Mouse (Mus musculus) kidney, embryonic 15.5 days (tissue): ENCODE data around the gene Plekha3. TPM values are rescaled to one million over a fixed set of nuclear protein-coding genes. Genes with fewer than 3 reads are reported as not detected.

Experiments used
- ATAC-seq: fragments of 200-750 bp; cut with Nextera tagmentation; replicated peaks from 2 replicates; pipeline ENCODE4 v1.8.0; 2017; ENCODE audit warnings: moderate TSS enrichment; ENCODE audit not compliant: low FRiP score
- H3K27ac ChIP-seq: fragments of 300-500 bp; sonication (generic); 2 replicates; pipeline ENCODE4 v1.5.1; 2015; ENCODE audit warnings: mild to moderate bottlenecking, inconsistent platforms
- H3K27me3 ChIP-seq: fragments of 300-500 bp; sonication (generic); 2 replicates; pipeline ENCODE4 v1.6.1; 2015; ENCODE audit warnings: inconsistent platforms
- H3K36me3 ChIP-seq: fragments of 300-500 bp; sonication (generic); 2 replicates; pipeline ENCODE4 v1.6.1; 2015; ENCODE audit warnings: inconsistent platforms
- H3K4me1 ChIP-seq: fragments of 300-500 bp; sonication (generic); 2 replicates; pipeline ENCODE4 v1.6.1; 2015; ENCODE audit warnings: inconsistent platforms
- H3K4me2 ChIP-seq: fragments of 300-500 bp; sonication (generic); 2 replicates; pipeline ENCODE4 v1.6.1; 2015; ENCODE audit warnings: moderate library complexity, mild to moderate bottlenecking, inconsistent platforms
- H3K4me3 ChIP-seq: fragments of 300-500 bp; sonication (generic); replicated peaks from 2 replicates; pipeline ENCODE4 v1.5.1; 2015; ENCODE audit warnings: mild to moderate bottlenecking, inconsistent platforms
- H3K9ac ChIP-seq: fragments of 300-500 bp; sonication (generic); 2 replicates; pipeline ENCODE4 v1.6.1; 2015; ENCODE audit warnings: mild to moderate bottlenecking, inconsistent platforms
- H3K9me3 ChIP-seq: fragments of 300-500 bp; sonication (generic); replicated peaks from 2 replicates; pipeline ENCODE4 v1.6.1; 2016; ENCODE audit warnings: inconsistent platforms
- WGBS: fragments of 180-500 bp; shearing (Covaris S2); methylation state at CpG from one replicate; pipeline ENCODE4 v1.1.7; 2015; ENCODE audit warnings: mixed read lengths; 5-methylcytosine and 5-hydroxymethylcytosine counted together
- polyA plus RNA-seq: library from polyadenylated mRNA; unstranded; fragments of >200 nt; fragmentation: Nextera tagmentation; extraction: Ambion mirVana; gene quantifications from 2 replicates; pipeline ENCODE4 v1.2.1, GENCODE M21; 2015

Plekha3 gene
- polyA plus RNA-seq, 1 experiment from 2014 or later = 13.9 TPM

DNA sequence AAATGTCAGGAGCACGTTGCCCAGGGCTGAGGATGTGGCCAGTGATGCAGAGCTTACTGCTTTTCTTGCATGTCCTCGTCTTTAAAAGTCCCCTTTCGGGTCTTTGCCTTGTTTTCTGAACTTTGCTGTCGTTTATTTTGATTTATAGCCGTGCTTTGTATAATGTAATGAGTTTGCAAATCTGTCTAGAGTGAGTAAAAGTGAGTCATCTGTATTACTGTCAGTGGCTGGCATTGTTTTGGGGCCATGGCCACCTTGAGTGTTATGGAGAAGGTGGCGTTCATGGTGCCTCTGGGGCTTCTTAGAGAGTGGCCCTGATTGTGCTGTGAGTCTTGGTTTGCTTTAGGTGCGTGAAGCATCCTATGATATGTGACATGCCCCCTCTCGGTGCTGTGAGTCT is 7.2 kb downstream of the Plekha3 start:
- H3K9me3 ChIP-seq = no peaks in the 10 kb centered on the region
- no peak for ATAC-seq
- 76% methylated on average over 8 of the region's 8 CpGs for WGBS
- H3K4me2 ChIP-seq = no peak overlapping the region
- H3K36me3 ChIP-seq = peaks cover 78% of the 10 kb centered on the region
- no peaks in the 10 kb centered on the region for H3K27me3 ChIP-seq
- H3K4me1 ChIP-seq = peaks cover 3% of the 10 kb centered on the region; the same call in 1 of the 2 replicates
- H3K4me3 ChIP-seq = no peak overlapping the region
- H3K9ac ChIP-seq = no peak overlapping the region
- H3K27ac ChIP-seq = no peak overlapping the region

GRCm38 (mm10) chr2:76686986-76687385 is 11.9 kb downstream of the Plekha3 start:
- 91% methylated on average over 3 of the region's 3 CpGs for WGBS
- Histone ChIP-seq H3K4me3 (no peak overlapping the region), H3K4me2 (no peak overlapping the region), H3K36me3 (peaks cover 92% of the 10 kb centered on the region), H3K9me3 (no peaks in the 10 kb centered on the region), H3K4me1 (no peaks in the 10 kb centered on the region), H3K27ac (no peak overlapping the region), H3K27me3 (no peaks in the 10 kb centered on the region), H3K9ac (no peak overlapping the region)
- no peak for ATAC-seq

DNA sequence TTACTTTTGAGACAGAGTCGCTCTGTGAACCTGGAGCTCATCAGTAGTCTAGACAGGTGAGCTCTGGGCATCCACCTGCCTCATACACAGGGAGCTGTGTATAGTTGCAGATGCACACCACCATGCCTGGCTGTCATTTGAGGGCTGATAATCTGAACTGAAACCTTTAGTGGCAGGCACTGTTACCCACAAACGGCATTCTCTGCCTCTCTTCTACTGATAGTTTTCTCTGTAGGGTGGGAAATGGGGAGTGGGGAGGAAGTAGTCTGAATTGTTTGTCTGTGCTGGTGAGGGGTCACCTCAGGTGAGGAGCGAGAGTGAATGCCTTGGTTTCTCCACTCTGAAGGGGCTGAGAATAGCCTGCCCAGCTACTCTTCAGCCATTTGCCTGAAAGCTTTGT is 12.5 kb downstream of the Plekha3 start:
- H3K4me3 ChIP-seq = no peak overlapping the region
- no peaks in the 10 kb centered on the region for H3K4me1 ChIP-seq
- no peak overlapping the region for H3K4me2 ChIP-seq
- peaks cover 92% of the 10 kb centered on the region for H3K36me3 ChIP-seq
- no peaks in the 10 kb centered on the region for H3K27me3 ChIP-seq
- no peak for ATAC-seq
- 65% methylated on average over 3 of the region's 3 CpGs for WGBS
- H3K9me3 ChIP-seq = no peaks in the 10 kb centered on the region
- H3K9ac ChIP-seq = no peak overlapping the region
- no peak overlapping the region for H3K27ac ChIP-seq

- no peak for ATAC-seq
- Histone ChIP-seq H3K36me3 (peaks cover 92% of the 10 kb centered on the region), H3K9ac (no peak overlapping the region), H3K4me2 (no peak overlapping the region), H3K4me3 (no peak overlapping the region), H3K4me1 (no peaks in the 10 kb centered on the region), H3K27ac (no peak overlapping the region), H3K9me3 (no peaks in the 10 kb centered on the region), H3K27me3 (no peaks in the 10 kb centered on the region)
- 47% methylated on average over 7 of the region's 7 CpGs for WGBS
Observed at GRCm38 (mm10) chr2:76688162-76688561, 13.1 kb downstream of the Plekha3 start.

DNA sequence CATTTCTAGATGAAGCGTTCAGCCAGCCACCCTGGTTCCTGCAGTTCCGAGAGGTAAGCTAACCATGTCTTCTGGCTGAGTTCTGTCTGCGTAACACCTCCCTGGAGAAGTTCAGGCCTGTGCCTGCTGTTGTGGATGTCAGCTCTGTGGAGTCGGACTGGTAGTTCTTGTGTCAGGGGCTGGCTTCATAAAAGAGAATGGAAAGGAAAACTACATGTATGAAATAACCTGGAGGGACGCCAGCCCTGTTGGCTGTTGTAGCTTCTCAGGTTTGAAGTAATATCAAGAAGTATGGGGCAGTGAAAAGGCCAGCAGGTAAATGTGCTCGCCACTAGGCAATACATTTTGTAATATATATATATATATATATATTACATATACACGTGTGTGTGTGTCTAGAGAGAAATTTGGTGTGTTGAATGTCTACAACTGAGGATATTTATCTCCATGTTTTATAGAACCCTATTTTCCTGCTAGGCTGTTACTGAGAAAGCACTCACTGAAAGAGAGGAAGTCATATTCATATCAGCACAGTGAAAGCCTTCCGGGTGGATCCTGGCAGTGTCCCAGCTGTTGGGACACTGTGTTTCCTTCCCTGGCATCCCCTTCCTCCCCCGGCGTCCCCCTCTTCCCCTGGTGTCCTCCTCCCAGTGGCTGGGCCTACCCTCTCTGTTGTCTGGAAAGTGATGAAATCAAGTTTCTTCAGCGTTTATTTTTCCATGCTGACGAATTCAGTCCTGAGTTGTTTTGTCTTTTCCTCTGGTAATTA is 15.5 kb downstream of the Plekha3 start:
- Histone ChIP-seq H3K27ac (peak overlapping the region; percentile 30; the same call in 1 of the 2 replicates), H3K36me3 (peaks cover 93% of the 10 kb centered on the region)

GRCm38 (mm10) chr2:76693765-76694164 is 18.7 kb downstream of the Plekha3 start:
- peaks cover 83% of the 10 kb centered on the region for H3K36me3 ChIP-seq
- H3K4me1 ChIP-seq = no peaks in the 10 kb centered on the region
- H3K27me3 ChIP-seq = no peaks in the 10 kb centered on the region
- no peak overlapping the region for H3K4me2 ChIP-seq
- no peak overlapping the region for H3K4me3 ChIP-seq
- 70% methylated on average over 5 of the region's 5 CpGs for WGBS
- no peak for ATAC-seq
- no peak overlapping the region for H3K9ac ChIP-seq
- no peak overlapping the region for H3K27ac ChIP-seq
- no peaks in the 10 kb centered on the region for H3K9me3 ChIP-seq

More for the DNA sequence above, 15.5 kb downstream of the Plekha3 start:
- H3K4me1 ChIP-seq = no peaks in the 10 kb centered on the region
- H3K27me3 ChIP-seq = no peaks in the 10 kb centered on the region
- no peaks in the 10 kb centered on the region for H3K9me3 ChIP-seq
- H3K4me3 ChIP-seq = no peak overlapping the region
- peak; percentile 56; the same call in 1 of the 2 replicates for ATAC-seq
- no peak overlapping the region for H3K4me2 ChIP-seq
- H3K9ac ChIP-seq = no peak overlapping the region
- 79% methylated on average over 12 of the region's 12 CpGs for WGBS

DNA sequence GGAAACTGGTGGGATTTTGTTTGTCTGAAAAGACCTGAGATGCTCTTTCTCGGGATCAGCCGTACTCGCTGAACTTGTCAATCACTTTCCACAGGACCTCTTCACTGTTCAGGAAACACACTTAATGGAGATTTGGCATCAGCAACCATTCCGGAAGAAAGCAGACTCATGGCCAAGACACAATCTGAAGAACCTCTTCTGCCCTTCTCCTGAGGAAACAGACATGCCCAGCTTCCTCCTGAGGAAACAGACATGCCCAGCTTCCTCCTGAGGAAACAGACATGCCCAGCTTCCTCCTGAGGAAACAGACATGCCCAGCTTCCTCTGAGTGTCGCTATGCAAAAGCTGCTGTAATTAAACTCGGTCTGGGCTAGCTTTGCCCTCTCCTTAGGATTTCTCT is 20.2 kb downstream of the Plekha3 start:
- no peak for ATAC-seq
- Histone ChIP-seq H3K36me3 (peaks cover 76% of the 10 kb centered on the region), H3K27me3 (no peaks in the 10 kb centered on the region)

DNA sequence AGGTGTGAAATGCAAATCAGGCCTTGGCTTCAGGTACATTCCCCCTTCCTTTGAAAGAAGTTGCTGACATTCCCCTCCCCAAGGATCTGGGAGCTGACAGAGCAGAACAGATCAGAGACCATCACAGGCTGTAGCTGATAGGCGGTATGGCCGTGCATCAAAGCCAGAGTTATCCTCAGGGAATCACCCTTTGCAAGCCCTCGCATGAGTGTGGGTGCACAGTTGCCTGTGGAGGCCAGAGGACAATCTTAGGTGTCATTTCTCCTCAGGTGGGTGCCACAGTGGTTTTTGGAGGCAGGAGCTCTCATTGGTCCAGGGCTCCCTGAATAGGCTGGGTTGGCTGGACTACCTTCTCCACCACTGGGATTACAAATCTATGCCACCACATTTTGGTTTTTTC is 27.1 kb downstream of the Plekha3 start:
- H3K36me3 ChIP-seq = peaks cover 17% of the 10 kb centered on the region
- H3K9ac ChIP-seq = no peak overlapping the region
- WGBS = 78% methylated on average over 3 of the region's 3 CpGs
- H3K4me1 ChIP-seq = 0 out of 2 replicates have a peak, but pooled peaks cover 3% of the 10 kb centered on the region
- H3K27me3 ChIP-seq = no peaks in the 10 kb centered on the region
- ATAC-seq = no peak
- no peak overlapping the region for H3K4me2 ChIP-seq
- H3K4me3 ChIP-seq = no peak overlapping the region
- H3K9me3 ChIP-seq = no peaks in the 10 kb centered on the region
- no peak overlapping the region for H3K27ac ChIP-seq

More for the DNA sequence above, 20.2 kb downstream of the Plekha3 start:
- H3K4me2 ChIP-seq = no peak overlapping the region
- no peak overlapping the region for H3K4me3 ChIP-seq
- no peak overlapping the region for H3K27ac ChIP-seq
- H3K4me1 ChIP-seq = 0 out of 2 replicates have a peak, but pooled peaks cover 3% of the 10 kb centered on the region
- H3K9ac ChIP-seq = no peak overlapping the region
- H3K9me3 ChIP-seq = no peaks in the 10 kb centered on the region
- WGBS = 78% methylated on average over 6 of the region's 6 CpGs

DNA sequence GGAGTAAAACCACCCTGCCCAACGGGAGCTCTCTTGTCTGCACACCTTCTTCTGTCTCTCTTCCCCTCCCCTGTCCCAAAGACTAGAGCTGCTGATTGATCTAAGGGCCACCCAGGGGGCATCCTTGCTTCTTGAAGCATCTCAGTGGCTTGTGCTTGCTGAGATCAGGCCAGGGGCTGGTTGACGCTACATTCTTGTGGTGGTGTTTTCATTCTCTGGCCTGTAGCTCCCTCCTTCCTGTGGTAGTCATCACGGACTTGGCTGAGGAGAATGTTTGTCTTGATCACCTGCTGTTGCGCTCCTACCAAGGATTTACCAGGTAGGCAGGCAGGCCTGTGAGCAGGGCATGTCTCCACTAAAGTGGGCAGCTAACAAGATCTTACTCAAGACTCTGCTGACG is 27.7 kb downstream of the Plekha3 start:
- no peak for ATAC-seq
- Histone ChIP-seq H3K36me3 (peaks cover 11% of the 10 kb centered on the region; the same call in 1 of the 2 replicates), H3K4me1 (0 out of 2 replicates have a peak, but pooled peaks cover 3% of the 10 kb centered on the region), H3K9me3 (no peaks in the 10 kb centered on the region), H3K4me2 (no peak overlapping the region), H3K4me3 (no peak overlapping the region), H3K9ac (no peak overlapping the region), H3K27ac (no peak overlapping the region), H3K27me3 (no peaks in the 10 kb centered on the region)
- WGBS = 87% methylated on average over 5 of the region's 5 CpGs

GRCm38 (mm10) chr2:76705655-76706054 is 30.6 kb downstream of the Plekha3 start:
- Histone ChIP-seq H3K27ac (no peak overlapping the region), H3K4me3 (no peak overlapping the region), H3K4me1 (no peaks in the 10 kb centered on the region), H3K36me3 (peaks cover 17% of the 10 kb centered on the region), H3K27me3 (no peaks in the 10 kb centered on the region), H3K4me2 (no peak overlapping the region), H3K9ac (no peak overlapping the region), H3K9me3 (peaks cover 14% of the 10 kb centered on the region)
- no peak for ATAC-seq
- whole genome bisulfite sequencing = 91% methylated on average over 13 of the region's 13 CpGs

- Histone ChIP-seq H3K9me3 (peaks cover 25% of the 10 kb centered on the region), H3K9ac (no peak overlapping the region), H3K27ac (no peak overlapping the region), H3K27me3 (no peaks in the 10 kb centered on the region), H3K4me3 (no peak overlapping the region), H3K4me1 (no peaks in the 10 kb centered on the region), H3K4me2 (no peak overlapping the region), H3K36me3 (peaks cover 37% of the 10 kb centered on the region)
- ATAC-seq = no peak
- 92% methylated on average over 3 of the region's 3 CpGs for WGBS
Observed at GRCm38 (mm10) chr2:76708512-76708911, 33.4 kb downstream of the Plekha3 start.

DNA sequence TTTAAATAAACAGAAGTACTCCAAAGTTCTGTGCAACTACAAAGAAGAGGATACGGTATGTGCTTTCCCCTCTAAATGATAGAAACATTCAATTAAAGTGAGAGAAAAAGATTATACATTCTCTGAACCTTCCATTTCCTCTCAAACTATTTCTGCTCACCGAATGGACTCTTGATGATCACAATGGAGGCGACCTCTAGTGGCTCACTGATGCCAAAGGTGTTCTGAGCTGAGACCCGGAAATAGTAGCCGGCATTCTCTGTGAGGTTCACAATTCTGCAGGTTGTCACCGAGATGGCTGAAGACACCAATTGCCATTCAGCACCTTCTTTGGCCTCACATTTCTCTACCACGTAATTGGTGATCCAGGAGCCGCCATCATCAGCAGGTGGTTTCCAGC is 39.9 kb downstream of the Plekha3 start:
- no peak overlapping the region for H3K4me2 ChIP-seq
- no peak for ATAC-seq
- H3K36me3 ChIP-seq = peaks cover 32% of the 10 kb centered on the region
- no peaks in the 10 kb centered on the region for H3K27me3 ChIP-seq
- WGBS = 73% methylated on average over 8 of the region's 8 CpGs
- H3K4me3 ChIP-seq = no peak overlapping the region
- H3K9me3 ChIP-seq = peaks cover 30% of the 10 kb centered on the region
- H3K9ac ChIP-seq = no peak overlapping the region
- H3K4me1 ChIP-seq = no peaks in the 10 kb centered on the region
- no peak overlapping the region for H3K27ac ChIP-seq
